Mouse (Mus musculus): ENCODE data around the gene Enpp1. TPM values are rescaled to one million over a fixed set of nuclear protein-coding genes. Genes with fewer than 3 reads are reported as not detected.

The Enpp1 gene
- 26.1 TPM for polyA plus RNA-seq (2014; fragmentation: Illumina TruSeq; extraction: RNeasy Lipid Tissue Mini Kit (QIAGEN cat#74804))

GRCm38 (mm10) chr10:24711480-24712366, at the start of gene Enpp1:
Enpp1 (minus strand) TSS chr10:24712159.

GRCm38 (mm10) chr10:24595250-24596002, 116.5 kb downstream of the Enpp1 start, which contains the start of gene Ccn2:
Ccn2 (plus strand) TSS chr10:24595442.

Other genes starting within 250 kb of the Enpp1 start
- 103 TPM for gene Ccn2, start 116.7 kb downstream of the Enpp1 start, polyA plus RNA-seq (2014; fragmentation: Illumina TruSeq; extraction: RNeasy Lipid Tissue Mini Kit (QIAGEN cat#74804))
- gene Enpp3, start 130.7 kb upstream of the Enpp1 start, polyA plus RNA-seq (2014; fragmentation: Illumina TruSeq; extraction: RNeasy Lipid Tissue Mini Kit (QIAGEN cat#74804)): 10.3 TPM
- gene Med23, start 157.8 kb upstream of the Enpp1 start, polyA plus RNA-seq (2014; fragmentation: Illumina TruSeq; extraction: RNeasy Lipid Tissue Mini Kit (QIAGEN cat#74804)): 49.0 TPM
- gene Arg1, start 215.3 kb upstream of the Enpp1 start, polyA plus RNA-seq (2014; fragmentation: Illumina TruSeq; extraction: RNeasy Lipid Tissue Mini Kit (QIAGEN cat#74804)): 2.5 TPM

All from ovary, adult 10 weeks (tissue).